Mouse (Mus musculus) liver, embryonic 14.5 days (tissue): ENCODE data around the gene Gm17174.
"Not testable (repeated sequence)": the region's sequence is repeated elsewhere in the genome, so short reads cannot be mapped to it uniquely, and the experiment has no call there.

Experiments
- CTCF ChIP-seq: IDR thresholded peaks from 2 replicates; pipeline ENCODE4 v1.5.1; 2016; ENCODE audit warnings: antibody characterized with exemption, low read depth, control low read depth
- EP300 ChIP-seq: IDR thresholded peaks from 2 replicates; pipeline ENCODE4 v1.6.1; 2016; ENCODE audit warnings: antibody characterized with exemption, low read depth

DNA sequence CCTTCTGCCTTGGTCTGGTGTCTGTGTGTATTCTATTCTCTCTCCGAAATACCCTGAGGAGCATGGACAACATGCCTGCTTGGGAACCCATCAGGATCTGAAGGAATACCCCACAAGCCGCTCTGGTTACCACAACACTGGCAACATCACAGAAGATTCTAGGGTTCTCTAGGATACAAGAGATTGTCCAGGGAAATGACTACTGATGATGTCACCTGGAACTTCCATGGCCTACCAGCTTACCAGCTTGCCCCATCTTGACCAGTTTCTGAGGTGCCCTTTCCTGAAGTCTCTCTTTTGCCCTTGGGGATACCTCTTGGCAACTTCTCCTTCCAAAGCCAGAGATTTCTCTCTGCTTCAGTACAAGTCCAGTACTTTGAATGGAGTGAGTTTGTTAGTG, 18.0 kb downstream of the Gm17174 start, which contains the start of gene Gm17175:
- not testable (repeated sequence) for TF ChIP-seq CTCF, EP300
